Mouse (Mus musculus): Measurements from ENCODE around the gene Alg6. TPM values are rescaled to one million over a fixed set of nuclear protein-coding genes. Genes with fewer than 3 reads are reported as not detected.

The Alg6 gene
- 8.7 and 9.3 TPM in 2 replicates for polyA plus RNA-seq (2015; fragmentation: Nextera tagmentation; extraction: Ambion mirVana)

GRCm38 (mm10) chr4:99714904-99715782 is at the start of gene Alg6:
TSS of gene Alg6 (plus strand) at chr4:99715664.
- peak within 1 kb of the TSS; percentile 88 for H3K4me2 ChIP-seq
- ATAC-seq (ENCODE audit: extremely low read depth, insufficient number of reproducible peaks, low FRiP score, low TSS enrichment), result peak; percentile 91
- H3K9me3 ChIP-seq, result no peaks in the 10 kb centered on the region
- WGBS, result 2% methylated on average over 46 of the region's 46 CpGs
- peak within 1 kb of the TSS; percentile 94 for H3K9ac ChIP-seq
- peaks cover 13% of the 10 kb centered on the region for H3K36me3 ChIP-seq
- H3K4me1 ChIP-seq, result peaks cover 12% of the 10 kb centered on the region; the same call in 1 of the 2 replicates
- peak within 1 kb of the TSS; percentile 76 for H3K4me3 ChIP-seq
- H3K27me3 ChIP-seq (replicated peaks), result no peaks in the 10 kb centered on the region
- H3K27ac ChIP-seq (replicated peaks), result peak within 1 kb of the TSS; percentile 81

- no peaks in the 10 kb centered on the region for H3K4me1 ChIP-seq
- no peak overlapping the region for H3K9ac ChIP-seq
- no peak overlapping the region for H3K4me3 ChIP-seq
- no peak for ATAC-seq (ENCODE audit: extremely low read depth, insufficient number of reproducible peaks, low FRiP score, low TSS enrichment)
- H3K9me3 ChIP-seq, result 0 out of 2 replicates have a peak, but pooled peaks cover 5% of the 10 kb centered on the region
- no peak overlapping the region for H3K27ac ChIP-seq (replicated peaks)
- WGBS, result 76% methylated on average over 7 of the region's 7 CpGs
- H3K27me3 ChIP-seq (replicated peaks), result peaks cover 16% of the 10 kb centered on the region
- no peak overlapping the region for H3K4me2 ChIP-seq
- H3K36me3 ChIP-seq, result no peaks in the 10 kb centered on the region
These were observed 45.1 kb upstream of the Alg6 start for GRCm38 (mm10) chr4:99670203-99670851.

GRCm38 (mm10) chr4:99675191-99675590 is 40.3 kb upstream of the Alg6 start:
- Histone ChIP-seq H3K36me3 (no peaks in the 10 kb centered on the region), H3K9me3 (0 out of 2 replicates have a peak, but pooled peaks cover 5% of the 10 kb centered on the region), H3K4me1 (no peaks in the 10 kb centered on the region), H3K4me2 (no peak overlapping the region), H3K9ac (no peak overlapping the region), H3K4me3 (no peak overlapping the region), H3K27me3 (replicated peaks) (0 out of 2 replicates have a peak, but pooled peaks cover 4% of the 10 kb centered on the region), H3K27ac (replicated peaks) (no peak overlapping the region)
- ATAC-seq (ENCODE audit: extremely low read depth, insufficient number of reproducible peaks, low FRiP score, low TSS enrichment), result no peak

- Histone ChIP-seq H3K27me3 (replicated peaks) (peaks cover 6% of the 10 kb centered on the region; the same call in 1 of the 2 replicates), H3K4me1 (no peaks in the 10 kb centered on the region), H3K4me3 (no peak overlapping the region), H3K36me3 (no peaks in the 10 kb centered on the region), H3K27ac (replicated peaks) (no peak overlapping the region), H3K4me2 (no peak overlapping the region), H3K9me3 (no peaks in the 10 kb centered on the region), H3K9ac (no peak overlapping the region)
- 69% methylated on average over 6 of the region's 6 CpGs for WGBS
- no peak for ATAC-seq (ENCODE audit: extremely low read depth, insufficient number of reproducible peaks, low FRiP score, low TSS enrichment)
These were observed 31.5 kb upstream of the Alg6 start for GRCm38 (mm10) chr4:99683941-99684340.

- H3K27ac ChIP-seq (replicated peaks), result no peak overlapping the region
- no peaks in the 10 kb centered on the region for H3K9me3 ChIP-seq
- no peaks in the 10 kb centered on the region for H3K4me1 ChIP-seq
- H3K4me2 ChIP-seq, result no peak overlapping the region
- H3K36me3 ChIP-seq, result no peaks in the 10 kb centered on the region
- ATAC-seq (ENCODE audit: extremely low read depth, insufficient number of reproducible peaks, low FRiP score, low TSS enrichment), result no peak
- no peak overlapping the region for H3K4me3 ChIP-seq
- H3K27me3 ChIP-seq (replicated peaks), result peaks cover 6% of the 10 kb centered on the region; the same call in 1 of the 2 replicates
- H3K9ac ChIP-seq, result no peak overlapping the region
- 46% methylated on average over 5 of the region's 5 CpGs for WGBS
These were observed 29.2 kb upstream of the Alg6 start for GRCm38 (mm10) chr4:99686308-99686707.

- no peak overlapping the region for H3K27ac ChIP-seq (replicated peaks)
- no peaks in the 10 kb centered on the region for H3K9me3 ChIP-seq
- no peak for ATAC-seq (ENCODE audit: extremely low read depth, insufficient number of reproducible peaks, low FRiP score, low TSS enrichment)
- H3K4me2 ChIP-seq, result no peak overlapping the region
- H3K4me1 ChIP-seq, result peaks cover 12% of the 10 kb centered on the region; the same call in 1 of the 2 replicates
- no peaks in the 10 kb centered on the region for H3K27me3 ChIP-seq (replicated peaks)
- H3K4me3 ChIP-seq, result no peak overlapping the region
- no peaks in the 10 kb centered on the region for H3K36me3 ChIP-seq
- WGBS, result 73% methylated on average over 6 of the region's 6 CpGs
- H3K9ac ChIP-seq, result no peak overlapping the region
These were observed 2.8 kb upstream of the Alg6 start for GRCm38 (mm10) chr4:99712583-99713183.

- H3K36me3 ChIP-seq, result peaks cover 1% of the 10 kb centered on the region
These were observed 1.5 kb upstream of the Alg6 start for GRCm38 (mm10) chr4:99713971-99714370.

GRCm38 (mm10) chr4:99715783-99716416 is 436 bp downstream of the Alg6 start:
- WGBS, result 26% methylated on average over 25 of the region's 25 CpGs
- peak overlapping the region; percentile 74 for H3K27ac ChIP-seq (replicated peaks)
- peak; percentile 35; the same call in 1 of the 2 replicates for ATAC-seq (ENCODE audit: extremely low read depth, insufficient number of reproducible peaks, low FRiP score, low TSS enrichment)

More at GRCm38 (mm10) chr4:99713971-99714370, 1.5 kb upstream of the Alg6 start:
- Histone ChIP-seq H3K4me3 (no peak overlapping the region), H3K4me1 (peaks cover 12% of the 10 kb centered on the region; the same call in 1 of the 2 replicates), H3K27me3 (replicated peaks) (no peaks in the 10 kb centered on the region), H3K4me2 (no peak overlapping the region), H3K9ac (no peak overlapping the region), H3K9me3 (no peaks in the 10 kb centered on the region), H3K27ac (replicated peaks) (no peak overlapping the region)
- 70% methylated on average over 6 of the region's 6 CpGs for WGBS
- no peak for ATAC-seq (ENCODE audit: extremely low read depth, insufficient number of reproducible peaks, low FRiP score, low TSS enrichment)

GRCm38 (mm10) chr4:99717905-99718304 is 2.4 kb downstream of the Alg6 start:
- H3K27me3 ChIP-seq (replicated peaks), result no peaks in the 10 kb centered on the region
- no peaks in the 10 kb centered on the region for H3K9me3 ChIP-seq
- no peak overlapping the region for H3K27ac ChIP-seq (replicated peaks)
- ATAC-seq (ENCODE audit: extremely low read depth, insufficient number of reproducible peaks, low FRiP score, low TSS enrichment), result no peak
- H3K36me3 ChIP-seq, result peaks cover 24% of the 10 kb centered on the region
- H3K4me2 ChIP-seq, result no peak overlapping the region
- H3K4me3 ChIP-seq, result no peak overlapping the region
- H3K4me1 ChIP-seq, result peaks cover 12% of the 10 kb centered on the region; the same call in 1 of the 2 replicates
- 59% methylated on average over 4 of the region's 4 CpGs for WGBS
- no peak overlapping the region for H3K9ac ChIP-seq

More at GRCm38 (mm10) chr4:99715783-99716416, 436 bp downstream of the Alg6 start:
- peak overlapping the region; percentile 76 for H3K4me3 ChIP-seq
- H3K4me2 ChIP-seq, result peak overlapping the region; percentile 88
- H3K9me3 ChIP-seq, result no peaks in the 10 kb centered on the region
- peaks cover 12% of the 10 kb centered on the region; the same call in 1 of the 2 replicates for H3K4me1 ChIP-seq
- no peaks in the 10 kb centered on the region for H3K27me3 ChIP-seq (replicated peaks)
- peaks cover 18% of the 10 kb centered on the region for H3K36me3 ChIP-seq
- peak overlapping the region; percentile 94 for H3K9ac ChIP-seq

- no peak overlapping the region for H3K4me2 ChIP-seq
- H3K4me3 ChIP-seq, result no peak overlapping the region
- ATAC-seq (ENCODE audit: extremely low read depth, insufficient number of reproducible peaks, low FRiP score, low TSS enrichment), result no peak
- no peaks in the 10 kb centered on the region for H3K9me3 ChIP-seq
- H3K9ac ChIP-seq, result no peak overlapping the region
- H3K4me1 ChIP-seq, result no peaks in the 10 kb centered on the region
- no peak overlapping the region for H3K27ac ChIP-seq (replicated peaks)
- H3K27me3 ChIP-seq (replicated peaks), result no peaks in the 10 kb centered on the region
- 70% methylated on average over 4 of the region's 4 CpGs for WGBS
- peaks cover 53% of the 10 kb centered on the region for H3K36me3 ChIP-seq
These were observed 8.9 kb downstream of the Alg6 start for GRCm38 (mm10) chr4:99724331-99724730.
